Mouse (Mus musculus) forebrain, embryonic 13.5 days (tissue): ENCODE measurements at regions not wholly inside any gene's neighbourhood (a gene's known extent, or its start where the extent isn't known, plus 50 kb on each side); places are given as distances from the start of the nearest gene placed in this dataset.

Experiments
- ATAC-seq: fragments of 200-750 bp; cut with Nextera tagmentation; 2 replicates; pipeline ENCODE4 v1.8.0; 2017
- H3K27ac ChIP-seq: fragments of 300-500 bp; sonication (generic); 2 replicates; pipeline ENCODE4 v1.5.1; 2015; ENCODE audit warnings: inconsistent platforms, mild to moderate bottlenecking, moderate library complexity
- H3K27me3 ChIP-seq: fragments of 300-500 bp; sonication (generic); 2 replicates; pipeline ENCODE4 v1.6.1; 2015; ENCODE audit warnings: mild to moderate bottlenecking, inconsistent platforms
- H3K36me3 ChIP-seq: fragments of 300-500 bp; sonication (generic); 2 replicates; pipeline ENCODE4 v1.6.1; 2015; ENCODE audit warnings: mild to moderate bottlenecking, inconsistent platforms; ENCODE audit not compliant: poor library complexity, severe bottlenecking
- H3K4me1 ChIP-seq: fragments of 300-500 bp; sonication (generic); 2 replicates; pipeline ENCODE4 v1.6.1; 2015; ENCODE audit warnings: inconsistent platforms
- H3K4me2 ChIP-seq: fragments of 300-500 bp; sonication (generic); 2 replicates; pipeline ENCODE4 v1.6.1; 2015; ENCODE audit warnings: inconsistent platforms, mild to moderate bottlenecking, moderate library complexity
- H3K4me3 ChIP-seq: fragments of 300-500 bp; sonication (generic); 2 replicates; pipeline ENCODE4 v1.5.1; 2015; ENCODE audit warnings: mild to moderate bottlenecking, inconsistent platforms
- H3K9ac ChIP-seq: fragments of 300-500 bp; sonication (generic); 2 replicates; pipeline ENCODE4 v1.6.1; 2015; ENCODE audit warnings: mild to moderate bottlenecking, inconsistent platforms
- H3K9me3 ChIP-seq: fragments of 300-500 bp; sonication (generic); replicated peaks from 2 replicates; pipeline ENCODE4 v1.6.1; 2016; ENCODE audit warnings: inconsistent platforms
- WGBS: fragments of 180-500 bp; shearing (Covaris S2); methylation state at CpG from one replicate; pipeline ENCODE4 v1.1.7; 2015; 5-methylcytosine and 5-hydroxymethylcytosine counted together

GRCm38 (mm10) chr9:94083629-94084411, 454.1 kb downstream of the 1190002N15Rik start:
- Histone ChIP-seq H3K9ac (no peak overlapping the region), H3K4me2 (no peak overlapping the region), H3K4me3 (no peak overlapping the region), H3K36me3 (no peaks in the 10 kb centered on the region), H3K4me1 (no peaks in the 10 kb centered on the region), H3K27me3 (no peaks in the 10 kb centered on the region), H3K27ac (no peak overlapping the region), H3K9me3 (no peaks in the 10 kb centered on the region)
- no peak for ATAC-seq
- 81% methylated on average over 3 of the region's 3 CpGs for WGBS

GRCm38 (mm10) chr9:94074904-94075303, 463.0 kb downstream of the 1190002N15Rik start:
- Histone ChIP-seq H3K36me3 (no peaks in the 10 kb centered on the region), H3K4me2 (no peak overlapping the region), H3K27me3 (no peaks in the 10 kb centered on the region), H3K27ac (no peak overlapping the region), H3K4me3 (no peak overlapping the region), H3K9ac (no peak overlapping the region), H3K4me1 (0 out of 2 replicates have a peak, but pooled peaks cover 4% of the 10 kb centered on the region), H3K9me3 (no peaks in the 10 kb centered on the region)
- WGBS, result 54% methylated on average over 2 of the region's 2 CpGs
- ATAC-seq, result peak; percentile 55; the same call in 1 of the 2 replicates

DNA sequence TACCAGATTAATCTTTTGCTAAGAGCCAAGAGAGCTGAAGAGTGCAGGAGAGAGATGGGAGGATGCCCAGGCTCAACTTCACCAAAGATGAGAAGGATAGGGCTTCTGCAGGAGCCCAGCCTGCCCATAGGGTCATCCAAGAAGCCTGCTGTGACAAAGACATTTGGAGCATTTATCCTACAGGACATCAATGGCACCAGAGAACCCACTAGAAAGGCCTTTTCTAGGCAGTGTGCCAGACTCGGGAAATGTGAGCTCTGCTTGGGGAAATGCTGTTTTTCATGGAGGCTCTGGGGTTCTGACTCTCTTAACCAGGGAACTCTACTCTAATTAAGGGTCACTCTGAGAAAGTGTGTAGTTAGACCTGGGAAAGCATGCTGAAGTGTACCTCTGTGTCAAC, 470.8 kb downstream of the 1190002N15Rik start:
- ATAC-seq, result no peak
- Histone ChIP-seq H3K27ac (no peak overlapping the region), H3K4me3 (no peak overlapping the region), H3K9me3 (no peaks in the 10 kb centered on the region), H3K27me3 (no peaks in the 10 kb centered on the region), H3K4me2 (no peak overlapping the region), H3K9ac (no peak overlapping the region), H3K36me3 (no peaks in the 10 kb centered on the region), H3K4me1 (no peaks in the 10 kb centered on the region)
- 50% methylated on average over 1 of the region's 1 CpGs for WGBS

- Histone ChIP-seq H3K4me3 (no peak overlapping the region), H3K36me3 (no peaks in the 10 kb centered on the region), H3K27ac (no peak overlapping the region), H3K4me1 (no peaks in the 10 kb centered on the region), H3K27me3 (no peaks in the 10 kb centered on the region), H3K4me2 (no peak overlapping the region), H3K9ac (no peak overlapping the region), H3K9me3 (no peaks in the 10 kb centered on the region)
- WGBS, result 65% methylated on average over 4 of the region's 4 CpGs
- ATAC-seq, result no peak
Observed at GRCm38 (mm10) chr9:94053229-94053628, 484.7 kb downstream of the 1190002N15Rik start.

GRCm38 (mm10) chr9:94047845-94048244, 490.0 kb downstream of the 1190002N15Rik start:
- H3K9me3 ChIP-seq, result no peaks in the 10 kb centered on the region
- H3K4me2 ChIP-seq, result no peak overlapping the region
- no peak for ATAC-seq
- no peak overlapping the region for H3K9ac ChIP-seq
- H3K27me3 ChIP-seq, result no peaks in the 10 kb centered on the region
- H3K4me1 ChIP-seq, result no peaks in the 10 kb centered on the region
- no peak overlapping the region for H3K4me3 ChIP-seq
- 92% methylated on average over 7 of the region's 7 CpGs for WGBS
- H3K36me3 ChIP-seq, result no peaks in the 10 kb centered on the region
- H3K27ac ChIP-seq, result no peak overlapping the region

- WGBS, result 89% methylated on average over 3 of the region's 3 CpGs
- H3K27me3 ChIP-seq, result no peaks in the 10 kb centered on the region
- no peaks in the 10 kb centered on the region for H3K9me3 ChIP-seq
- no peaks in the 10 kb centered on the region for H3K4me1 ChIP-seq
- H3K9ac ChIP-seq, result no peak overlapping the region
- H3K4me3 ChIP-seq, result no peak overlapping the region
- H3K27ac ChIP-seq, result no peak overlapping the region
- H3K4me2 ChIP-seq, result no peak overlapping the region
- H3K36me3 ChIP-seq, result no peaks in the 10 kb centered on the region
- no peak for ATAC-seq
Observed at GRCm38 (mm10) chr9:94045462-94046126, 492.3 kb downstream of the 1190002N15Rik start.

- H3K9me3 ChIP-seq, result no peaks in the 10 kb centered on the region
- H3K36me3 ChIP-seq, result no peaks in the 10 kb centered on the region
- H3K27ac ChIP-seq, result no peak overlapping the region
- no peak overlapping the region for H3K9ac ChIP-seq
- no peak overlapping the region for H3K4me2 ChIP-seq
- ATAC-seq, result no peak
- no peak overlapping the region for H3K4me3 ChIP-seq
- no peaks in the 10 kb centered on the region for H3K4me1 ChIP-seq
- no peaks in the 10 kb centered on the region for H3K27me3 ChIP-seq
- 31% methylated on average over 3 of the region's 3 CpGs for WGBS
Observed at GRCm38 (mm10) chr9:94023761-94024160, 514.1 kb downstream of the 1190002N15Rik start.

DNA sequence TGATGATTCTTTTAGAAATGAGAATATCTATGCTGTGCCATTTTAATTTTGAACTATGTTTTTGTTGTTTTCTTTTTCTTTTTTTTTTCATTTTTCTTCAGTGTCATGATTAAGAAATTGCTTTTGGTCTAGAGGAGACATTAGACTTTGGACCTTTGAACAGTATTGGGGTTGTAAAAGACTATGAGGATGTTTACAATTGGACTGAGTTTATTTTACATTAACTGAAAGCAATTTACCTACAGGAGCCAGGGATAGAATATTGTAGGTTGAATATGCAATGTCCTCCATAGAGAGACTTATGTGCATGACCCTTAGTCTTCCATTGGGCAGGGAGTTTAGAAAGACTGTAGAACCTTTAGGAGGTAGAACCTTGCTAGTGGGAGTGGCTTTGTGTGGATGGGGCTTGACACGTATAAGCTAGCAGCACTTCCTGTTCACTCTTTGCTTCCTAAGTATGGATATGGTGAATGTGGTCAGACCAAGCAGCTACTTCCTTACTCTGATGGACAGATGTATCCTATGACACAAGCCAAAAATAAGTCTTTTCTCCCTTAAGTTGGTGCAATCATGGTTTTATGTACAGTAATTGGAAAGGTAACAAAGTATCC, 516.5 kb downstream of the 1190002N15Rik start:
- H3K4me1 ChIP-seq, result no peaks in the 10 kb centered on the region
- no peaks in the 10 kb centered on the region for H3K36me3 ChIP-seq
- H3K27me3 ChIP-seq, result no peaks in the 10 kb centered on the region
- ATAC-seq, result no peak
- H3K4me3 ChIP-seq, result no peak overlapping the region
- WGBS, result 88% methylated on average over 1 of the region's 1 CpGs
- no peak overlapping the region for H3K4me2 ChIP-seq
- no peak overlapping the region for H3K27ac ChIP-seq
- no peak overlapping the region for H3K9ac ChIP-seq
- no peaks in the 10 kb centered on the region for H3K9me3 ChIP-seq

- Histone ChIP-seq H3K4me3 (no peak overlapping the region), H3K27me3 (no peaks in the 10 kb centered on the region)
- no peak for ATAC-seq
Observed at GRCm38 (mm10) chr9:94016747-94017487, 521.0 kb downstream of the 1190002N15Rik start.

DNA sequence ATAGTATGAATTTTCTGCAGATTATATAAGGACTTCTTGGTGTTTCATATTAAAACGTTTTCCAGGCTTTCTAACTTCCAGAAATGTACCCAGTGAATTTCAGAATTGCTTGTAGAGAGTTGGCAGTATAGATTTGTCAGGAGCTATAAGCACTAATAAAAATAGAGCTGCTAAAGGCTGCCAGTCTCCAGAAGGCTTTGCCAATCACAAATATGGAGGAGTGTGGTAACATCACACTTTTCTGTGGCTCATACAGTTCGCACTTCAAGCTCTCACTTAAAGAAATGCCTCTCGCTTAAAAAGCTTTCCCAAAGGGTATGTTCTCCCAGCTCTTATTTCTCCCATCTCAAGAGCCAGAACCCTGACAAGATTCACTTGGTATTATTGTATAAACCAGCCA, 545.7 kb downstream of the 1190002N15Rik start:
- Histone ChIP-seq H3K36me3 (no peaks in the 10 kb centered on the region), H3K4me3 (no peak overlapping the region), H3K4me2 (no peak overlapping the region), H3K27ac (no peak overlapping the region), H3K9ac (no peak overlapping the region), H3K9me3 (no peaks in the 10 kb centered on the region), H3K4me1 (no peaks in the 10 kb centered on the region), H3K27me3 (no peaks in the 10 kb centered on the region)
- ATAC-seq, result no peak
- WGBS, result 79% methylated on average over 3 of the region's 3 CpGs

More at GRCm38 (mm10) chr9:94016747-94017487, 521.0 kb downstream of the 1190002N15Rik start:
- H3K4me1 ChIP-seq, result no peaks in the 10 kb centered on the region
- H3K9me3 ChIP-seq, result no peaks in the 10 kb centered on the region
- no peak overlapping the region for H3K9ac ChIP-seq
- no peak overlapping the region for H3K27ac ChIP-seq
- H3K36me3 ChIP-seq, result no peaks in the 10 kb centered on the region
- H3K4me2 ChIP-seq, result no peak overlapping the region

GRCm38 (mm10) chr9:93991141-93991540, 546.7 kb downstream of the 1190002N15Rik start:
- no peaks in the 10 kb centered on the region for H3K27me3 ChIP-seq
- H3K4me1 ChIP-seq, result no peaks in the 10 kb centered on the region
- H3K9me3 ChIP-seq, result no peaks in the 10 kb centered on the region
- H3K4me2 ChIP-seq, result no peak overlapping the region
- no peaks in the 10 kb centered on the region for H3K36me3 ChIP-seq
- 80% methylated on average over 1 of the region's 1 CpGs for WGBS
- H3K9ac ChIP-seq, result no peak overlapping the region
- no peak overlapping the region for H3K4me3 ChIP-seq
- H3K27ac ChIP-seq, result no peak overlapping the region
- no peak for ATAC-seq

GRCm38 (mm10) chr9:93981136-93981535, 556.7 kb downstream of the 1190002N15Rik start:
- Histone ChIP-seq H3K27ac (no peak overlapping the region), H3K27me3 (no peaks in the 10 kb centered on the region), H3K36me3 (no peaks in the 10 kb centered on the region), H3K4me2 (no peak overlapping the region), H3K4me1 (peaks cover 6% of the 10 kb centered on the region; the same call in 1 of the 2 replicates), H3K9ac (no peak overlapping the region), H3K9me3 (no peaks in the 10 kb centered on the region), H3K4me3 (no peak overlapping the region)
- WGBS, result 64% methylated on average over 2 of the region's 2 CpGs
- peak; percentile 13; the same call in 1 of the 2 replicates for ATAC-seq
